Mouse (Mus musculus) thymus, postnatal 14 days (tissue): Measurements from ENCODE around the gene Dcaf15.

Experiments
- DNase-seq: peaks from one replicate; pipeline ENCODE4 v3.0.0; 2021

Gene Dcaf15

GRCm38 (mm10) chr8:84104697-84105609 is at the start of gene Dcaf15:
Gene Dcaf15, minus strand, starts transcription at chr8:84104768.
- peak; percentile 99 for DNase-seq

- no peak for DNase-seq
Observed at GRCm38 (mm10) chr8:84149181-84149580, 44.6 kb upstream of the Dcaf15 start.

GRCm38 (mm10) chr8:84148531-84148850 is 43.9 kb upstream of the Dcaf15 start:
- DNase-seq: no peak

GRCm38 (mm10) chr8:84147769-84148530 is 43.4 kb upstream of the Dcaf15 start, which contains the start of the genes Cc2d1a and 4930432K21Rik:
Gene Cc2d1a, minus strand, starts transcription at chr8:84147936.
Gene 4930432K21Rik, plus strand, starts transcription at chr8:84148025.
- peak; percentile 97 for DNase-seq

- DNase-seq: no peak
Observed at GRCm38 (mm10) chr8:84147324-84147766, 42.8 kb upstream of the Dcaf15 start.

- no peak for DNase-seq
Observed at GRCm38 (mm10) chr8:84144636-84145245, 40.2 kb upstream of the Dcaf15 start.

- no peak for DNase-seq
Observed at GRCm38 (mm10) chr8:84140838-84141237, 36.3 kb upstream of the Dcaf15 start.

GRCm38 (mm10) chr8:84137848-84138247 is 33.3 kb upstream of the Dcaf15 start:
- DNase-seq: no peak

GRCm38 (mm10) chr8:84132225-84132624 is 27.7 kb upstream of the Dcaf15 start:
- DNase-seq: peak; percentile 36

- no peak for DNase-seq
Observed at GRCm38 (mm10) chr8:84130806-84131205, 26.2 kb upstream of the Dcaf15 start.

- DNase-seq: peak; percentile 73
Observed at GRCm38 (mm10) chr8:84128277-84128676, 23.7 kb upstream of the Dcaf15 start.

GRCm38 (mm10) chr8:84127202-84127901 is 22.8 kb upstream of the Dcaf15 start:
- DNase-seq: peak; percentile 79

GRCm38 (mm10) chr8:84126742-84127141 is 22.2 kb upstream of the Dcaf15 start:
- peak; percentile 35 for DNase-seq

GRCm38 (mm10) chr8:84125656-84126055 is 21.1 kb upstream of the Dcaf15 start, which contains the start of gene Podnl1:
Gene Podnl1, plus strand, starts transcription at chr8:84125989.
- DNase-seq: no peak

- no peak for DNase-seq
Observed at GRCm38 (mm10) chr8:84122151-84122550, 17.6 kb upstream of the Dcaf15 start.

- no peak for DNase-seq
Observed at GRCm38 (mm10) chr8:84115646-84116045, 11.1 kb upstream of the Dcaf15 start.

GRCm38 (mm10) chr8:84106216-84107040 is 1.9 kb upstream of the Dcaf15 start:
- DNase-seq: no peak

- DNase-seq: no peak
Observed at GRCm38 (mm10) chr8:84105676-84106075, 1.1 kb upstream of the Dcaf15 start.

- DNase-seq: peak; percentile 91
Observed at GRCm38 (mm10) chr8:84104221-84104620, 347 bp downstream of the Dcaf15 start.

GRCm38 (mm10) chr8:84103601-84104000 is 967 bp downstream of the Dcaf15 start:
- no peak for DNase-seq

- no peak for DNase-seq
Observed at GRCm38 (mm10) chr8:84101476-84102270, 2.9 kb downstream of the Dcaf15 start.
